Mouse (Mus musculus) NIH3T3 (cell line): ENCODE results near the gene Erc2.

ENCODE experiments used
- DNase-seq: peaks from one replicate; pipeline ENCODE4 v3.0.0-alpha.2; 2012; ENCODE audit warnings: low read depth

The Erc2 gene

GRCm38 (mm10) chr14:28508288-28509258, 886.3 kb downstream of the Erc2 start:
- DNase-seq = no peak

DNA sequence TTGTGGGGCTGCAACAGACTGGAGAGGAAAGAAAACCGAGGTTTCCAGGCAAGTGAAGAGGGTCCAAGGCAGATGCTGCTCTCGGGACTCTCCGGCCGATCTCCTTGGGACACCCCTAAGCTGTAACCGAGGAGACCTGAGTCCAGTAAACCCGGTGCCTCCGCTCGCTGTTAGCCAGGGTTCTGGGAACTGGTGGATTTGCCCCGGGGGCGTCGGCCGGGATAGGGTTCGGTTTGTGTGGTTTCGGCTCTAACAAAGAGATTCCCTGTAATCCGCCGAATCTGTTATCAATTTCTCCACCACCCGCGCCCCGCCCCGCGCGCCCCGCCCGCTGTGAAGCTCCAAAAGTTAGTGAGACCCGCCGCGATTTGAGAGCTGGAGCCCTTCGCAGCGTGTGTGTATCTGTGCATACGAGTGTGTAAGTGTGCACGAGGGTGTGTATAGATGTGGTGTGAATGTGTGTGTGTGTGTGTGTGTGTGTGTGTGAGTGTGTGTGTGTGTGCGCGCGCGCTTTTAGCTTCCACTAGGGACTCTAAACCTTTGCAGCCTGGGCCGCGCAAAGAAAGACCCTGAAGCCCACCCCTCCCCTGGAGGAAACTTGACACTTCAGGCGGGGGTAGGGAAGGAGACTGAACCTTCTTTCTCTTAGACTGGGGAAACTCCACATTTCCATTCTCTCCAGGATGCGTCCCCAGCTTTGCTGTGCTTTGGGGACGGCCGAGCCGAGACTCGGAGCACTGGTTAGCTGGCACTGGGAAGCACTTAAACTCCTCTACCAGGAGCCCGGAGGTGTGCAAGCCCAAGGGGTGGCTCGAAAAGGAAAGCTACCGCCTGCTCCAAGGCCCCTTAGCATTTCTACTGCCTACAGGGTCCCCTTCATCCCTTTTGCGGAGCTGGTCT, 887.5 kb downstream of the Erc2 start:
- DNase-seq = peak; percentile 69

GRCm38 (mm10) chr14:28510341-28511028, 888.3 kb downstream of the Erc2 start:
- peak; percentile 50 for DNase-seq

GRCm38 (mm10) chr14:28511029-28511651, 888.9 kb downstream of the Erc2 start:
- DNase-seq = peak; percentile 56

DNA sequence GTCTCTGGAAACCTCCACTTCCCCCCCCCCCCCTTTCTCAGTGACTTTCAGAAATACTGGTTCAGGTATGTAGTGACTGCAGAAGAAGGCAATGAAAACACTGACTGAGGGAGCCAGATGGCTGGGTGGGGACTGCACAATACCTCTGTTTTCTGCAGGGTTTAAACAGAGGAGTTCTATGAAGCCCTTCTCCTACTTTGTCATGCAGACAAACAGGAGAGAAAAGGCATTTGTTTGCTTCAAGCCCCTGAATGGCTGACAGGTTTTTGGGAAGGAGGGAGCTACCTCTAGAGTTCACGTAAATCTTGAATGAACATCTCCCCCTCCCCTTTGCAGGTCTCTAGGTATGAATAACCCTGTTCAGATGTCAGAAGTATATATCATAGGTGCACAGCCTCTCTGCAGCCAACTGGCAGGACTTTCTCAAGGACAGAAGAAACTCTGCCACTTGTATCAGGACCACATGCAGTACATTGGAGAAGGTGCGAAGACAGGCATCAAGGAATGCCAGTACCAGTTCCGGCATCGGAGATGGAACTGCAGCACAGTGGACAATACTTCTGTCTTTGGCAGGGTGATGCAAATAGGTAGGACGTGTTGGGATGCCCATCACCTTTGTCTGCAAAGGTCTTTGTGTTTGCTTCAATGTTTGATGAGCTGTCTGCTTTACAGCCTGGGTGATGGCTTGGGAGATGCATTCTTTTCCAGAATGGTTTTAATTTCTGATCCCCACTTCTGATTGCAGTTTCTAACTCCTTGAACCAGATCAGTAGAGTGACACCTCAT, 890.8 kb downstream of the Erc2 start:
- DNase-seq = no peak

GRCm38 (mm10) chr14:28514171-28514570, 891.9 kb downstream of the Erc2 start:
- no peak for DNase-seq

- DNase-seq = no peak
Observed at GRCm38 (mm10) chr14:28515331-28515730, 893.1 kb downstream of the Erc2 start.

GRCm38 (mm10) chr14:28517631-28518560, 895.7 kb downstream of the Erc2 start:
- no peak for DNase-seq

GRCm38 (mm10) chr14:28521106-28521505, 898.9 kb downstream of the Erc2 start:
- DNase-seq = no peak

DNA sequence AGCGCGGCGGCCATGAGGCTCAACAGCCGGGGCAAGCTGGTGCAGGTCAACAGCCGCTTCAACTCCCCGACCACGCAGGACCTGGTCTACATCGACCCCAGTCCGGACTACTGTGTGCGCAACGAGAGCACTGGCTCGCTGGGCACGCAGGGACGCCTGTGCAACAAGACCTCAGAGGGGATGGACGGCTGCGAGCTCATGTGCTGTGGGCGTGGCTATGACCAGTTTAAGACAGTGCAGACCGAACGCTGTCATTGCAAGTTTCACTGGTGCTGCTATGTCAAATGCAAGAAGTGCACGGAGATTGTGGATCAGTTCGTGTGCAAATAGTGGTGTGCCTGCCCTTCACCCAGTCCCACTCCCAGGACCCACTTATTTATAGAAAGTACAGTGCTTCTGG, 900.4 kb downstream of the Erc2 start:
- no peak for DNase-seq

GRCm38 (mm10) chr14:28525566-28525965, 903.3 kb downstream of the Erc2 start:
- peak; percentile 21 for DNase-seq
